Mouse (Mus musculus) liver, adult 2 months (tissue): ENCODE results near the gene Lhfpl2. TPM values are rescaled to one million over a fixed set of nuclear protein-coding genes. Genes with fewer than 3 reads are reported as not detected.

Experiments used
- DNase-seq: peaks from one replicate; pipeline ENCODE4 v3.0.0-alpha.2; 2011; ENCODE audit warnings: low read depth, low spot score; ENCODE audit errors: extremely low read depth
- H3K27ac ChIP-seq: fragments of 200-500 bp; replicated peaks from 2 replicates; pipeline ENCODE4 v1.5.1; 2012; ENCODE audit warnings: low read depth, mild to moderate bottlenecking, control low read depth, inconsistent platforms, low read length; ENCODE audit not compliant: insufficient read depth
- H3K27me3 ChIP-seq: fragments of 200-500 bp; 2 replicates; pipeline ENCODE4 v1.6.1; 2012; ENCODE audit warnings: mild to moderate bottlenecking, moderate library complexity, low read length, inconsistent platforms; ENCODE audit not compliant: control insufficient read depth, insufficient read depth
- H3K36me3 ChIP-seq: fragments of 200-500 bp; 2 replicates; pipeline ENCODE4 v1.6.1; 2012; ENCODE audit warnings: low read length, inconsistent platforms; ENCODE audit not compliant: control insufficient read depth, insufficient read depth
- H3K4me1 ChIP-seq: fragments of 200-500 bp; 2 replicates; pipeline ENCODE4 v1.6.1; 2011; ENCODE audit warnings: low read length; ENCODE audit not compliant: control insufficient read depth, insufficient read depth
- H3K4me3 ChIP-seq: fragments of 200-500 bp; 2 replicates; pipeline ENCODE4 v1.5.1; 2011; ENCODE audit warnings: low read depth, mild to moderate bottlenecking, control low read depth, low read length, moderate library complexity; ENCODE audit not compliant: insufficient read depth
- H3K79me2 ChIP-seq: fragments of 200-500 bp; 2 replicates; pipeline ENCODE4 v1.6.1; 2012; ENCODE audit warnings: inconsistent platforms, mild to moderate bottlenecking, low read length, moderate library complexity; ENCODE audit not compliant: control insufficient read depth, insufficient read depth
- H3K9ac ChIP-seq: fragments of 200-500 bp; 2 replicates; pipeline ENCODE4 v1.6.1; 2012; ENCODE audit warnings: low read depth, mild to moderate bottlenecking, control low read depth, inconsistent platforms, low read length
- CTCF ChIP-seq: fragments of 200-500 bp; IDR thresholded peaks from 2 replicates; pipeline ENCODE4 v1.5.1; 2011; ENCODE audit warnings: low read depth, low read length, control low read depth
- POLR2A ChIP-seq: fragments of 200-500 bp; IDR thresholded peaks from 2 replicates; pipeline ENCODE4 v1.6.1; 2011; ENCODE audit warnings: low read length, control low read depth; ENCODE audit not compliant: insufficient read depth; ENCODE audit errors: extremely low read depth
- WGBS: fragments of 180-500 bp; shearing (Covaris S2); methylation state at CpG from one replicate; pipeline ENCODE4 v1.1.7; 2018; 5-methylcytosine and 5-hydroxymethylcytosine counted together
- polyA plus RNA-seq: library from polyadenylated mRNA; depleted of rRNA; stranded (reverse); fragments of >200 nt; gene quantifications from 2 replicates; pipeline ENCODE4 v1.2.3, GENCODE M21; 2012
- total RNA-seq: library from RNA; depleted of rRNA; stranded (reverse); fragments of >200 nt; gene quantifications from 2 replicates; pipeline ENCODE4 v1.2.3, GENCODE M21; 2014

The Lhfpl2 gene
- total and polyA plus RNA-seq, 2 experiments = 4.1 to 8.7 TPM

- no peak for DNase-seq
- Histone ChIP-seq H3K27me3 (no peaks in the 10 kb centered on the region), H3K4me3 (no peak overlapping the region), H3K9ac (no peak overlapping the region), H3K36me3 (no peaks in the 10 kb centered on the region), H3K27ac (no peak overlapping the region), H3K4me1 (no peaks in the 10 kb centered on the region), H3K79me2 (no peaks in the 10 kb centered on the region)
- WGBS = 96% methylated on average over 1 of the region's 1 CpGs
- TF ChIP-seq CTCF = peak; percentile 38
- TF ChIP-seq POLR2A = no peak
Measured at GRCm38 (mm10) chr13:94118091-94118490, 60.5 kb downstream of the Lhfpl2 start.

GRCm38 (mm10) chr13:94119309-94119708 is 61.7 kb downstream of the Lhfpl2 start:
- H3K36me3 ChIP-seq = no peaks in the 10 kb centered on the region
- no peak overlapping the region for H3K27ac ChIP-seq
- no peak overlapping the region for H3K9ac ChIP-seq
- H3K4me3 ChIP-seq = no peak overlapping the region
- no peak for DNase-seq
- 76% methylated on average over 5 of the region's 5 CpGs for WGBS
- TF ChIP-seq CTCF = no peak
- no peak for TF ChIP-seq POLR2A
- no peaks in the 10 kb centered on the region for H3K27me3 ChIP-seq
- H3K4me1 ChIP-seq = no peaks in the 10 kb centered on the region
- H3K79me2 ChIP-seq = no peaks in the 10 kb centered on the region

GRCm38 (mm10) chr13:94122703-94123592 is 65.4 kb downstream of the Lhfpl2 start:
- H3K36me3 ChIP-seq = no peaks in the 10 kb centered on the region
- H3K4me1 ChIP-seq = no peaks in the 10 kb centered on the region
- no peak overlapping the region for H3K27ac ChIP-seq
- DNase-seq = no peak
- H3K79me2 ChIP-seq = no peaks in the 10 kb centered on the region
- no peak overlapping the region for H3K9ac ChIP-seq
- no peak for TF ChIP-seq POLR2A
- TF ChIP-seq CTCF = no peak
- H3K4me3 ChIP-seq = no peak overlapping the region
- no peaks in the 10 kb centered on the region for H3K27me3 ChIP-seq
- WGBS = 79% methylated on average over 16 of the region's 16 CpGs

GRCm38 (mm10) chr13:94130394-94130793 is 72.8 kb downstream of the Lhfpl2 start:
- H3K79me2 ChIP-seq = no peaks in the 10 kb centered on the region
- TF ChIP-seq CTCF = no peak
- TF ChIP-seq POLR2A = no peak
- H3K27ac ChIP-seq = peak overlapping the region; percentile 33; the same call in 1 of the 2 replicates
- 70% methylated on average over 7 of the region's 7 CpGs for WGBS
- no peaks in the 10 kb centered on the region for H3K36me3 ChIP-seq
- no peak overlapping the region for H3K4me3 ChIP-seq
- H3K27me3 ChIP-seq = no peaks in the 10 kb centered on the region
- H3K4me1 ChIP-seq = peaks cover 2% of the 10 kb centered on the region; the same call in 1 of the 2 replicates
- DNase-seq = no peak
- 0 out of 2 replicates have a peak overlapping the region, but pooled peaks have one; percentile 24 for H3K9ac ChIP-seq

- no peak for TF ChIP-seq CTCF
- TF ChIP-seq POLR2A = no peak
- H3K27ac ChIP-seq = no peak overlapping the region
- 21% methylated on average over 4 of the region's 4 CpGs for WGBS
- no peak for DNase-seq
- peak overlapping the region; percentile 10; the same call in 1 of the 2 replicates for H3K4me3 ChIP-seq
- H3K9ac ChIP-seq = no peak overlapping the region
- no peaks in the 10 kb centered on the region for H3K36me3 ChIP-seq
- H3K4me1 ChIP-seq = peaks cover 2% of the 10 kb centered on the region; the same call in 1 of the 2 replicates
- no peaks in the 10 kb centered on the region for H3K79me2 ChIP-seq
- no peaks in the 10 kb centered on the region for H3K27me3 ChIP-seq
Measured at GRCm38 (mm10) chr13:94131135-94131534, 73.5 kb downstream of the Lhfpl2 start.
